Mouse (Mus musculus) limb, embryonic 15.5 days (tissue): ENCODE results near the gene Pmvk. TPM values are rescaled to one million over a fixed set of nuclear protein-coding genes. Genes with fewer than 3 reads are reported as not detected.
A peak's percentile ranks its signal among the peaks of the same experiment; 100 is the strongest.

Experiments
- ATAC-seq: fragments of 200-750 bp; cut with Nextera tagmentation; 2 replicates; pipeline ENCODE4 v1.8.0; 2017; ENCODE audit warnings: low read depth, moderate TSS enrichment; ENCODE audit not compliant: insufficient number of reproducible peaks, low FRiP score, low TSS enrichment
- H3K27ac ChIP-seq: fragments of 300-500 bp; sonication (generic); 2 replicates; pipeline ENCODE4 v1.5.1; 2015; ENCODE audit warnings: moderate library complexity, mild to moderate bottlenecking, inconsistent platforms
- H3K27me3 ChIP-seq: fragments of 300-500 bp; sonication (generic); 2 replicates; pipeline ENCODE4 v1.6.1; 2015; ENCODE audit warnings: inconsistent platforms
- H3K36me3 ChIP-seq: fragments of 300-500 bp; sonication (generic); 2 replicates; pipeline ENCODE4 v1.6.1; 2015; ENCODE audit warnings: inconsistent platforms
- H3K4me1 ChIP-seq: fragments of 300-500 bp; sonication (generic); 2 replicates; pipeline ENCODE4 v1.6.1; 2015; ENCODE audit warnings: inconsistent platforms
- H3K4me2 ChIP-seq: fragments of 300-500 bp; sonication (generic); 2 replicates; pipeline ENCODE4 v1.6.1; 2015; ENCODE audit warnings: mild to moderate bottlenecking, inconsistent platforms
- H3K4me3 ChIP-seq: fragments of 300-500 bp; sonication (generic); 2 replicates; pipeline ENCODE4 v1.5.1; 2015; ENCODE audit warnings: mild to moderate bottlenecking, inconsistent platforms
- H3K9ac ChIP-seq: fragments of 300-500 bp; sonication (generic); 2 replicates; pipeline ENCODE4 v1.6.1; 2015; ENCODE audit warnings: inconsistent platforms
- H3K9me3 ChIP-seq: fragments of 300-500 bp; sonication (generic); 2 replicates; pipeline ENCODE4 v1.6.1; 2016; ENCODE audit warnings: inconsistent platforms
- WGBS: fragments of 180-500 bp; shearing (Covaris S2); methylation state at CpG from one replicate; pipeline ENCODE4 v1.1.7; 2015; 5-methylcytosine and 5-hydroxymethylcytosine counted together
- polyA plus RNA-seq: library from polyadenylated mRNA; unstranded; fragments of >200 nt; fragmentation: Nextera tagmentation; extraction: Ambion mirVana; gene quantifications from 2 replicates; pipeline ENCODE4 v1.2.1, GENCODE M21; 2015

The Pmvk gene
- 55.2 and 61.1 TPM in 2 replicates for polyA plus RNA-seq

DNA sequence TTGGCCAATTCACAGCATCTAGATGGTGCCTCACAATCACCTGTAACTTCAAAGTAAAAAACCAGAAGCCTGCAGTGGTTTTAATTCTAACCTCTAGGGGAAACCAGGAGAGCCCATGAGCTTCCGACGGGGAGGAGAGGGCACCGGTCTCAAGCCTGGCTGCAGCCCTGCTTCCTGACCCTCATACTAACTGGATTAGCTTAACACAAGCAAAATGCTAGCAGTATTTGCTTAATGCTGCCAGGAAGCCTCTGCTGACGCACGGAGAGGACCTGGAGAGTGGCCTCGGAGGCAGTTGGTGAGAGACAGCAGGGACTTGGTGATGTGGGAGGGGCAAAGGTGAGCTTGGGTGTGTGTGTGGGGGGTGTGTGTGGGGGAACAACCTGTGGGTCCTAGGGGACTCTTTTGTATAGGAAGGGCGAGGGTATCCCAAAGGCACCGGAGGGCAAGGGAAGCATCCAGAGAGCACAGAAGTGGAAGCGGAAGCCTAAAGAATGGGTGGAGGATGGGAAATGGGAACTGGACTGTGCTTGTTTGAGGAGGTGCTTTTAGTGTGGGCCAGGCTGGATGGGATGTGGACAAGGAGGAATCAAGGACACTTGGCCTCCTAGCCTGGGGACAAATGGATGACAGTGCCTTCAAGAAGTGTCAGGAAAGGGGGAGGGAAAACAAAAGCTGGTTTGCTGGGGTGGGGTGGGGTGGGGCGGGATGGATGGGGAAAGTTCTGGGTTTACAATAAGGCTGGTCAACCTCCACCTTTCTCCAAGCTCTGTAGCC lies at the start of gene Pmvk:
Gene Pmvk (plus strand): TSS at position 141 of the 777 bp plus-strand sequence.
- no peak within 1 kb of the TSS for H3K4me3 ChIP-seq
- H3K9me3 ChIP-seq = no peaks in the 10 kb centered on the region
- H3K4me1 ChIP-seq = peaks cover 4% of the 10 kb centered on the region; the same call in 1 of the 2 replicates
- H3K4me2 ChIP-seq = no peak within 1 kb of the TSS
- ATAC-seq = no peak
- no peaks in the 10 kb centered on the region for H3K27me3 ChIP-seq
- 61% methylated on average over 10 of the region's 10 CpGs for WGBS
- no peak within 1 kb of the TSS for H3K27ac ChIP-seq
- H3K36me3 ChIP-seq = no peaks in the 10 kb centered on the region
- no peak within 1 kb of the TSS for H3K9ac ChIP-seq

DNA sequence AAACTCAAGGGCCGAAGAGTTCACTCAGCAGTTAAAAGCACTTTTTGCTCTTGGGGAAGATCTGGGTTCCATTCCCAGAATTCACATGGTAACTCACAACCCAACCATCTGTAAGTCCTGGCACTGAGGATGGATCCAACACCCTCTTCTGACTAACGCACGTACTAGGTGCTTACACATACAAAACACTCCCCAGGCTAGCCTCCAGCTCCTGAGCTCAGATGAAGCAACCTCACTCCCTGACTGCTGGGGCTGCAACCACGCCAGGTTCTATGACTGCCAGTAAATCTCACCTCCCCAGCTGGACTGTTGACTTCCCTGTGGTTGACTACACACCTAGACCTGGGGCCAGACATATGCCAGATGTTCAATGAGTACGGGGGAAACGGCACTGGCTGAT lies 47.5 kb upstream of the Pmvk start:
- no peak overlapping the region for H3K9ac ChIP-seq
- H3K4me1 ChIP-seq = peaks cover 7% of the 10 kb centered on the region
- WGBS = 84% methylated on average over 6 of the region's 6 CpGs
- no peak overlapping the region for H3K27ac ChIP-seq
- ATAC-seq = no peak
- H3K36me3 ChIP-seq = peaks cover 55% of the 10 kb centered on the region
- no peaks in the 10 kb centered on the region for H3K27me3 ChIP-seq
- no peaks in the 10 kb centered on the region for H3K9me3 ChIP-seq
- H3K4me3 ChIP-seq = no peak overlapping the region
- no peak overlapping the region for H3K4me2 ChIP-seq

DNA sequence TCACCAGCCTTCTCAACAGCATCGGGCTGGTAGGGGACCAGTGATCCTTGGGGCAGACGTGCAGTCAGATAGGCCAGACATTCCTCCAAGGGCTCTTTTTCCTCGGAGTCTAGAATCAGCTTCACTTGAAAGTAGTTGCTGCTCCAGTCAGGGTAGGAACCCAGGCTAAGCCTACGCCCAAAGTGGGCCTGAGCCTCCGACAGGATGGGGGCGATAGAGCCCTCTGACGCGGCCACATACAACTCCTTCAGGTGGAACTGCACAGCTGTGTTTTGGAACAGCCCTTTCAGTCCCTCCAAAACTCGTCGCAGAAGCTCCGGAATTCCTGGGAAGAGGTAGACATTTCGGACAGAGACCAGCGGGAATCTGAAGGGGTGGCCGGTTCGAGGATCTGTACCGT lies 45.9 kb upstream of the Pmvk start:
- Histone ChIP-seq H3K27me3 (no peaks in the 10 kb centered on the region), H3K27ac (no peak overlapping the region), H3K4me2 (no peak overlapping the region), H3K9me3 (no peaks in the 10 kb centered on the region), H3K36me3 (peaks cover 41% of the 10 kb centered on the region), H3K9ac (no peak overlapping the region), H3K4me1 (peaks cover 7% of the 10 kb centered on the region), H3K4me3 (no peak overlapping the region)
- no peak for ATAC-seq
- 63% methylated on average over 16 of the region's 16 CpGs for WGBS

DNA sequence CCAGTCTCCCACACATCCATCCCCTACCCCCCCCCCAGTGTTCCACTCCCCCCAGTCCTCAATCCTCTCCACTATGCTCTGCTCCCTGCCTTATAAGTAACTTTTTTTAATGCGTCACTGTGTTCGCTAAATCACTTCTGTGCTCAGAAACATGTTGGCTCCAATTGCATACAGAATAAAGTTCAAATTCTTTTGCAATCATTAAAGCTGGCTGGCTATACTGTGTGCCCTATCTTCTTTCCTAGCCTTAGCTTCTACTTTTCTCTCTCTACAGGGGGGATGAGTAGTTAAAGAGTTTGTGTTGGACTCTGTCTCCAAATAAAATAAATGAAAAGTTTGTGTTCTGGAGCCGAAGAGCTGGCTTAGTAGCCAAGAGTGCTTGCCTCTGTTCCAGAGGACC lies 44.6 kb upstream of the Pmvk start:
- H3K4me3 ChIP-seq = no peak overlapping the region
- H3K27me3 ChIP-seq = no peaks in the 10 kb centered on the region
- WGBS = 93% methylated on average over 3 of the region's 3 CpGs
- no peak for ATAC-seq
- H3K36me3 ChIP-seq = peaks cover 38% of the 10 kb centered on the region
- no peak overlapping the region for H3K4me2 ChIP-seq
- H3K9ac ChIP-seq = no peak overlapping the region
- peaks cover 7% of the 10 kb centered on the region for H3K4me1 ChIP-seq
- no peak overlapping the region for H3K27ac ChIP-seq
- no peaks in the 10 kb centered on the region for H3K9me3 ChIP-seq

DNA sequence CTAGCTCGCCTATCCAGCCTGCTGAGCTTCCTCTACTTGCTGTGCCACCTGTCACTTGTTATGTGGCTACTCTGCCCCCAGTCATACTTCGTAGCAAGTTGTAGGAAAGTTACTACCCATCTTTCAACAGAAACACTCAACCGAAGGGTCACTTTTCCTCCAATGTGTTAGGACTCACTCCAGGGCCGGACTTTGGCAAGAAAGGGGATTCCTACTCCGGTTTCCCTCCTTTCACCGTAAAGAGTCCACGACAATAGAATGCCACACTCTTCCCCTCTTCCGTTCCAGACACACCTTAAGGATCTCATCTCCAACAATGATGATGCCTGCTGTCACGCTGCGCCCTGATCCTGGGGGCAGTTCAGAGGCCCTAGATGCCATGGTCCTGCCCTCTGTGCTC lies 43.5 kb upstream of the Pmvk start:
- peak overlapping the region; percentile 56 for H3K4me2 ChIP-seq
- H3K4me1 ChIP-seq = peaks cover 7% of the 10 kb centered on the region
- no peaks in the 10 kb centered on the region for H3K27me3 ChIP-seq
- peak overlapping the region; percentile 31; the same call in 1 of the 2 replicates for H3K9ac ChIP-seq
- peaks cover 40% of the 10 kb centered on the region for H3K36me3 ChIP-seq
- ATAC-seq = no peak
- H3K9me3 ChIP-seq = no peaks in the 10 kb centered on the region
- peak overlapping the region; percentile 52 for H3K4me3 ChIP-seq
- H3K27ac ChIP-seq = no peak overlapping the region
- WGBS = 81% methylated on average over 10 of the region's 10 CpGs

DNA sequence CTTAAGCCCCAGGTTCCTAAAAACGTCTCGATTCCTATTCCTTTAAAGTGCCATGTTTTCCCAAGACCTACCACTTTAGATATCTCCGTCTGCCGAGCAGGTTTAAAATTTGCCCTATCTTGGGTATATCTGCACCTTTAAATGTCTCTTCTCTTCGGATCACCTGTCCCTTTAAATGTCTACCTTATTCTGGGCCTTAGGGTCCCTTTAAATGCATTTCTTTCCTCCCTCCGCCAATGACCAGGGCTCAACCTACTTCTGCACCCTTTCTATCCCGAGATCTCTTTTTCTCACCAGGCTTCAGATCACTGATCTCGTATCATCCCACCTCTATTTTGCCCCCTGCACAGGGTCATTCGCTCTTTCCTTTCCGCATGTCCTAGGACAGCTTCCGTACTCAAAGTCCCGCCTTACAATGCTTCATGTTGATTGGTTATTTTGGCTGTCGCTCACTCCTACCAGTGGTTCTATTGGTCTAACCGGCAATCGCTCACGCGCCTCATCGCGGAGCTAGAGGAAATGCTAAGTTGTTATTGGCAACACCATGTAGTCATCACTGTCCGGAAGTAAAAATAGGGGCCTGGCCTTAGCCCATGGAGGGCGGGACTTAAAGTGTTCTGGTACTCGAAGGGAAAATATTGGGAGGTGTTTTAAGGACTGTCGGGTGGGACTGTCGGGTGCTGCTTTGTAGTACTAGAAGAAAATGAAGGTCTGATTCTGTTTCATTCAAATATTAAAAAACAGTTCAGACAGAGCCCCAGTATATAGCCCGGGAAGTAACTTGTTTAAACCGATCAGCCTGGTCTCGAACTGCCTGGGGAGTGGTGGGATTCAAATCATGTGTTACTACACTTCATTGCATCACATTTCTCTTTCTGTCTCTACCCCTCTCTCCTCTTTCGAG lies 42.6 kb upstream of the Pmvk start, which contains the start of gene Flad1:
Gene Flad1 (minus strand): TSS at position 381 of the 904 bp plus-strand sequence.
- peak within 1 kb of the TSS; percentile 52 for H3K4me3 ChIP-seq
- peak; percentile 98 for ATAC-seq
- H3K9me3 ChIP-seq = no peaks in the 10 kb centered on the region
- peaks cover 44% of the 10 kb centered on the region for H3K36me3 ChIP-seq
- peak within 1 kb of the TSS; percentile 31; the same call in 1 of the 2 replicates for H3K9ac ChIP-seq
- peak within 1 kb of the TSS; percentile 55 for H3K27ac ChIP-seq
- H3K4me1 ChIP-seq = peaks cover 13% of the 10 kb centered on the region
- 7% methylated on average over 28 of the region's 28 CpGs for WGBS
- no peaks in the 10 kb centered on the region for H3K27me3 ChIP-seq
- H3K4me2 ChIP-seq = peak within 1 kb of the TSS; percentile 56

DNA sequence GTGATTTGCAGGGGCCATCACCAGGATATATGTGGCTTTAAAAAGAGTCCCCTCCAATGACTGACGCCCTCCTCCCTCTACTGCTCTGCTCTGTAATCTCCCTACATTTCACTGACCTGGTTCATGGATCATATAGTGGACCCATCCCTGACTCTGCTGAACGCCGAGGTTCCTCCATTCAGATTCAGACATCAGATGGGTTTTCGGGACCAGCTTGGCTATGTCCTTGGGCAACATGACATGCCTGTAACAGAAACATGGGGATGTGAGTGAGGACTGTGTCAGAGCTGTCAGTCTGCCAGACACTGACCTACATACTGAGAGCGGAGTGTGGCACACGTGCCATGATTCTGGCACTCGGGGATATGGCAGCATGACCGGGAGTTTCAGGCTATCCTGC lies 38.2 kb upstream of the Pmvk start:
- Histone ChIP-seq H3K4me3 (no peak overlapping the region), H3K9ac (no peak overlapping the region), H3K27ac (no peak overlapping the region), H3K36me3 (peaks cover 29% of the 10 kb centered on the region), H3K4me1 (peaks cover 30% of the 10 kb centered on the region), H3K4me2 (0 out of 2 replicates have a peak overlapping the region, but pooled peaks have one; percentile 70), H3K9me3 (no peaks in the 10 kb centered on the region), H3K27me3 (no peaks in the 10 kb centered on the region)
- ATAC-seq = no peak
- 92% methylated on average over 8 of the region's 8 CpGs for WGBS

DNA sequence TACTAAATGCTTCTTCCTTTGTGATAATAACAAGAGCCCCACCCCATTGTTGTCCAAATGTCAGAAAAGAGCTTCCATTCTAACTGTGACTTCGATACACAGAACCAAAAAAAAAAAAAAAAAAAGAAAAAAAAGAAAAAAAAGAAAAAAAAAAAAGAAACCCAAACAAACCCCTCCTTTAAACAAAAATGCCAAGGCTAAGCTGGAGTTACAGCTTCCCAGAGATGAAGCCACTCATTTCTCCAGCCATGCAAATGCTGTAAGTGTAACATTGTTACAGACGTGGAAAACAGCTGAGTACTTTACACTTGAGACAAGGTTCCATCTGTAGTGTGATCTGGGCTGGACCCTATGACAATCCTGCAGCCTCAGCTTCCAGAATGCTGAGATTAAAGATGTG lies 37.2 kb upstream of the Pmvk start:
- Histone ChIP-seq H3K4me3 (peak overlapping the region; percentile 65), H3K9me3 (no peaks in the 10 kb centered on the region), H3K27me3 (no peaks in the 10 kb centered on the region), H3K4me2 (peak overlapping the region; percentile 70), H3K36me3 (peaks cover 29% of the 10 kb centered on the region), H3K9ac (peak overlapping the region; percentile 50), H3K27ac (peak overlapping the region; percentile 97; the same call in 1 of the 2 replicates), H3K4me1 (peaks cover 38% of the 10 kb centered on the region)
- 18% methylated on average over 2 of the region's 2 CpGs for WGBS
- no peak for ATAC-seq

DNA sequence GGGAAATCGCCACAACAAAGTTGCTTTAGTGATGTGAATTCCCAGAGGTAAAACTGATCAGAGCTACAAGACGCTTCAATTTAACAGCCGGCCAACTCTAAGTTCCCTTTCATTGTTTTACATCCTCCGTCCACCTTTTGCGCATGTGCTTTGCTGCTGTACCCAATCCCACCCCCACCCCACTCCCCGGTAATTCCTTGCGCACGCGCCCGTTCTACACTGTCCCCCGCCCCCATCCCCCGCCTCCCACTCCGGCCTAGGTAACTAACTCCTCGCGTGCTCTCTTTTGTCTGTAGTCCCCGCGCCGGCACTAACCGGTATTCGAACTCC lies 36.5 kb upstream of the Pmvk start:
- Histone ChIP-seq H3K36me3 (peaks cover 29% of the 10 kb centered on the region), H3K4me3 (peak overlapping the region; percentile 65), H3K4me1 (peaks cover 44% of the 10 kb centered on the region), H3K27me3 (no peaks in the 10 kb centered on the region), H3K9me3 (no peaks in the 10 kb centered on the region), H3K9ac (peak overlapping the region; percentile 50), H3K4me2 (peak overlapping the region; percentile 70), H3K27ac (peak overlapping the region; percentile 97)
- WGBS = under 1% methylated on average over 20 of the region's 20 CpGs
- ATAC-seq = peak; percentile 20; the same call in 1 of the 2 replicates

DNA sequence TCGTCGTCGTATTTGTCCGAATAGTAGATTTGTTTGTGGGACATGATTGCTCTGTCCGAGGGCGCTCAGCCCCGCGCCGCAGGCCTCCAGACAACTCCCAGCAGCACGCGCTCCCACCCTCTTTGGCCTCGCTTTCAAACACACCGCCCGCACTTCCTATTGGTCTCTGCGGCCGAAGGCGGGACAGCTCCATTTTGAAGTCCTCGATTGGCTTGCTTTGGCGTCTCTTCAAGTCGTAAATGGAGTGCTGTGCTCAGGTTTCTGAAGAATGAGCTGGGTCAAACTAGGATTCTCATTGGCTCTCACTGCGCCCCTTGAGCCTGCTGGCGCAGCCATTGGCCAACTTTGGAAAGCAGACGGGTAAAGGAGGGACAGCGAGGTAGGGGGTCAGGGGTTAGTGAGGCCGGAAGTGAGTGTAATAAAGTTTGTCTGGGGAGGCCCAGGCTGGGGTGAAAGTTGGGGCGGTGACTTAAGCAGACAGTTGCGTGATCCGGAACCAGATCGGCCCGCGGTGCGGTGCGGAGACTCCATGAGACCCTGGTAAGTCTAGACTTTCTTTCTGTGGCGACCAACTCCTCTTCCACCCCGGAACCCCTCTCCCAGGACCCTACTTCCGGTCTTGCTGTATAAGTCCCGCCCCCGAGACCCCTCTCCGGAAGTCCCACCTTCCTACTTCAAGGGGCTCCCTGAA lies 36.0 kb upstream of the Pmvk start, which contains the start of the genes Cks1b and Shc1:
Gene Cks1b (minus strand): TSS at position 214 of the 691 bp plus-strand sequence.
Gene Shc1 (plus strand): TSS at position 274 of the 691 bp plus-strand sequence.
- under 1% methylated on average over 39 of the region's 39 CpGs for whole genome bisulfite sequencing

DNA sequence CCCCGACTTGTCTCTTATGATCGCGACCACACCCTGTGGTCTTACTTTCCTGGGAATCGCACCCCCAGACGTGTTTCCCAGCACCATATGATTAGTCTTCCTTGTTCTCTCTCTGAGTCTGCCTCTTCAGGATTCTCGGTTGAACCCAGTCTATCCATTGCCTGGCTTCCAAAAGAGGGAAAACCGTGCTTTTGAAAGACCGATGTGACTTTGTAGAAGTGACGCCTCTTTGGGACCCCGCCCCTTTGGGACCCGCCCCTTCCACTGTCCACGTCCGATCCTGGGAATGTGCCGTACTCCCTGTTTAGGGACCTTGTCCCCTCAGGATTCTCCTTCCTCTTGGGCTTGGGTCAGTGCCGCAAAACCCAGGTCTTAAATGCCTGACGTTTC lies 35.5 kb upstream of the Pmvk start:
- peak overlapping the region; percentile 46 for H3K9ac ChIP-seq
- no peaks in the 10 kb centered on the region for H3K9me3 ChIP-seq
- WGBS = under 1% methylated on average over 16 of the region's 16 CpGs
- no peaks in the 10 kb centered on the region for H3K27me3 ChIP-seq
- peak overlapping the region; percentile 97 for H3K27ac ChIP-seq
- peaks cover 53% of the 10 kb centered on the region for H3K4me1 ChIP-seq
- peaks cover 31% of the 10 kb centered on the region for H3K36me3 ChIP-seq
- H3K4me3 ChIP-seq = peak overlapping the region; percentile 65
- no peak for ATAC-seq
- H3K4me2 ChIP-seq = peak overlapping the region; percentile 70

More for the DNA sequence above, 36.0 kb upstream of the Pmvk start, which contains the start of the genes Cks1b and Shc1:
- no peaks in the 10 kb centered on the region for H3K9me3 ChIP-seq
- peaks cover 29% of the 10 kb centered on the region for H3K36me3 ChIP-seq
- peaks cover 49% of the 10 kb centered on the region for H3K4me1 ChIP-seq
- H3K27me3 ChIP-seq = no peaks in the 10 kb centered on the region
- H3K9ac ChIP-seq = peak within 1 kb of the TSS; percentile 50
- peak within 1 kb of the TSS; percentile 97 for H3K27ac ChIP-seq
- H3K4me3 ChIP-seq = peak within 1 kb of the TSS; percentile 65
- ATAC-seq = peak; percentile 92
- H3K4me2 ChIP-seq = peak within 1 kb of the TSS; percentile 70
